Mouse (Mus musculus): ENCODE measurements around the gene Asb16. TPM values are rescaled to one million over a fixed set of nuclear protein-coding genes. Genes with fewer than 3 reads are reported as not detected.

Gene Asb16
- polyA plus RNA-seq, 1 experiment = 0.70 TPM

- H3K4me1 ChIP-seq (ENCODE audit: control insufficient read depth, insufficient read depth, low read length) = peaks cover 9% of the 10 kb centered on the region
- H3K27me3 ChIP-seq (replicated peaks; ENCODE audit: control insufficient read depth, insufficient read depth, low read length) = no peaks in the 10 kb centered on the region
- TF ChIP-seq CTCF (conservative IDR thresholded peaks at IDR 0.05; ENCODE audit: insufficient read depth, insufficient read length, low read depth, low read length) (no peak), POLR2A (IDR thresholded peaks at IDR 0.05; ENCODE audit: low read depth, low read length) (no peak)
- H3K4me3 ChIP-seq (ENCODE audit: insufficient read depth, low read depth, low read length) = peak overlapping the region; percentile 4; the same call in 1 of the 2 replicates
- 51% methylated on average over 9 of the region's 9 CpGs for WGBS
- DNase-seq = no peak
- H3K27ac ChIP-seq (ENCODE audit: insufficient read depth, low read depth, low read length) = no peak overlapping the region
- no peaks in the 10 kb centered on the region for H3K36me3 ChIP-seq (ENCODE audit: control insufficient read depth, insufficient read depth, low read length)
These were observed 40.4 kb upstream of the Asb16 start for GRCm38 (mm10) chr11:102228191-102228545.

- TF ChIP-seq POLR2A (IDR thresholded peaks at IDR 0.05; ENCODE audit: low read depth, low read length) (no peak), CTCF (conservative IDR thresholded peaks at IDR 0.05; ENCODE audit: insufficient read depth, insufficient read length, low read depth, low read length) (no peak)
- DNase-seq = no peak
- WGBS = 18% methylated on average over 7 of the region's 7 CpGs
These were observed 39.8 kb upstream of the Asb16 start for GRCm38 (mm10) chr11:102228646-102229268.

GRCm38 (mm10) chr11:102229331-102229953 lies 39.1 kb upstream of the Asb16 start:
- no peak overlapping the region for H3K27ac ChIP-seq (ENCODE audit: insufficient read depth, low read depth, low read length)
- no peaks in the 10 kb centered on the region for H3K27me3 ChIP-seq (replicated peaks; ENCODE audit: control insufficient read depth, insufficient read depth, low read length)
- no peak for TF ChIP-seq CTCF (conservative IDR thresholded peaks at IDR 0.05; ENCODE audit: insufficient read depth, insufficient read length, low read depth, low read length)
- no peak for TF ChIP-seq POLR2A (IDR thresholded peaks at IDR 0.05; ENCODE audit: low read depth, low read length)
- peaks cover 9% of the 10 kb centered on the region; the same call in 1 of the 2 replicates for H3K4me1 ChIP-seq (ENCODE audit: control insufficient read depth, insufficient read depth, low read length)
- WGBS = under 1% methylated on average over 47 of the region's 47 CpGs
- peak; percentile 31 for DNase-seq
- peak overlapping the region; percentile 63 for H3K4me3 ChIP-seq (ENCODE audit: insufficient read depth, low read depth, low read length)
- no peaks in the 10 kb centered on the region for H3K36me3 ChIP-seq (ENCODE audit: control insufficient read depth, insufficient read depth, low read length)

More at GRCm38 (mm10) chr11:102228646-102229268, 39.8 kb upstream of the Asb16 start:
- Histone ChIP-seq H3K36me3 (ENCODE audit: control insufficient read depth, insufficient read depth, low read length) (no peaks in the 10 kb centered on the region), H3K4me3 (ENCODE audit: insufficient read depth, low read depth, low read length) (peak overlapping the region; percentile 63), H3K4me1 (ENCODE audit: control insufficient read depth, insufficient read depth, low read length) (peaks cover 9% of the 10 kb centered on the region; the same call in 1 of the 2 replicates), H3K27me3 (replicated peaks; ENCODE audit: control insufficient read depth, insufficient read depth, low read length) (no peaks in the 10 kb centered on the region), H3K27ac (ENCODE audit: insufficient read depth, low read depth, low read length) (no peak overlapping the region)

- peak; percentile 43 for TF ChIP-seq POLR2A (IDR thresholded peaks at IDR 0.05; ENCODE audit: low read depth, low read length)
- TF ChIP-seq CTCF (conservative IDR thresholded peaks at IDR 0.05; ENCODE audit: insufficient read depth, insufficient read length, low read depth, low read length) = no peak
- DNase-seq = peak; percentile 99
- Histone ChIP-seq H3K27ac (ENCODE audit: insufficient read depth, low read depth, low read length) (peak within 1 kb of the TSS; percentile 56), H3K4me3 (ENCODE audit: insufficient read depth, low read depth, low read length) (peak within 1 kb of the TSS; percentile 63), H3K4me1 (ENCODE audit: control insufficient read depth, insufficient read depth, low read length) (peaks cover 9% of the 10 kb centered on the region; the same call in 1 of the 2 replicates), H3K27me3 (replicated peaks; ENCODE audit: control insufficient read depth, insufficient read depth, low read length) (no peaks in the 10 kb centered on the region), H3K36me3 (ENCODE audit: control insufficient read depth, insufficient read depth, low read length) (no peaks in the 10 kb centered on the region)
- WGBS = under 1% methylated on average over 49 of the region's 49 CpGs
These were observed 38.4 kb upstream of the Asb16 start, which contains the start of gene Hdac5 for GRCm38 (mm10) chr11:102230006-102230741. Gene Hdac5 (minus strand): TSS chr11:102230166.

- no peak for DNase-seq
- TF ChIP-seq POLR2A (IDR thresholded peaks at IDR 0.05; ENCODE audit: low read depth, low read length) (no peak), CTCF (conservative IDR thresholded peaks at IDR 0.05; ENCODE audit: insufficient read depth, insufficient read length, low read depth, low read length) (no peak)
- no peaks in the 10 kb centered on the region for H3K4me1 ChIP-seq (ENCODE audit: control insufficient read depth, insufficient read depth, low read length)
- no peak overlapping the region for H3K4me3 ChIP-seq (ENCODE audit: insufficient read depth, low read depth, low read length)
- no peaks in the 10 kb centered on the region for H3K27me3 ChIP-seq (replicated peaks; ENCODE audit: control insufficient read depth, insufficient read depth, low read length)
- WGBS = 68% methylated on average over 2 of the region's 2 CpGs
- H3K27ac ChIP-seq (ENCODE audit: insufficient read depth, low read depth, low read length) = no peak overlapping the region
- no peaks in the 10 kb centered on the region for H3K36me3 ChIP-seq (ENCODE audit: control insufficient read depth, insufficient read depth, low read length)
These were observed 32.5 kb upstream of the Asb16 start for GRCm38 (mm10) chr11:102236022-102236421.

- Histone ChIP-seq H3K36me3 (ENCODE audit: control insufficient read depth, insufficient read depth, low read length) (no peaks in the 10 kb centered on the region), H3K4me3 (ENCODE audit: insufficient read depth, low read depth, low read length) (no peak overlapping the region), H3K27ac (ENCODE audit: insufficient read depth, low read depth, low read length) (no peak overlapping the region), H3K27me3 (replicated peaks; ENCODE audit: control insufficient read depth, insufficient read depth, low read length) (no peaks in the 10 kb centered on the region), H3K4me1 (ENCODE audit: control insufficient read depth, insufficient read depth, low read length) (no peaks in the 10 kb centered on the region)
- WGBS = 85% methylated on average over 6 of the region's 6 CpGs
- no peak for TF ChIP-seq POLR2A (IDR thresholded peaks at IDR 0.05; ENCODE audit: low read depth, low read length)
- TF ChIP-seq CTCF (conservative IDR thresholded peaks at IDR 0.05; ENCODE audit: insufficient read depth, insufficient read length, low read depth, low read length) = no peak
- DNase-seq = no peak
These were observed 27.9 kb upstream of the Asb16 start for GRCm38 (mm10) chr11:102240636-102241035.

- no peak for TF ChIP-seq POLR2A (IDR thresholded peaks at IDR 0.05; ENCODE audit: low read depth, low read length)
- TF ChIP-seq CTCF (conservative IDR thresholded peaks at IDR 0.05; ENCODE audit: insufficient read depth, insufficient read length, low read depth, low read length) = no peak; the same call in 1 of the 2 replicates
- no peaks in the 10 kb centered on the region for H3K36me3 ChIP-seq (ENCODE audit: control insufficient read depth, insufficient read depth, low read length)
- WGBS = 57% methylated on average over 5 of the region's 5 CpGs
- H3K27ac ChIP-seq (ENCODE audit: insufficient read depth, low read depth, low read length) = no peak overlapping the region
- H3K4me1 ChIP-seq (ENCODE audit: control insufficient read depth, insufficient read depth, low read length) = no peaks in the 10 kb centered on the region
- H3K27me3 ChIP-seq (replicated peaks; ENCODE audit: control insufficient read depth, insufficient read depth, low read length) = no peaks in the 10 kb centered on the region
- H3K4me3 ChIP-seq (ENCODE audit: insufficient read depth, low read depth, low read length) = no peak overlapping the region
- DNase-seq = peak; percentile 72
These were observed 27.3 kb upstream of the Asb16 start for GRCm38 (mm10) chr11:102241246-102241645.
